Mouse (Mus musculus): ENCODE measurements around the gene Cog1. TPM values are rescaled to one million over a fixed set of nuclear protein-coding genes. Genes with fewer than 3 reads are reported as not detected.

The Cog1 gene
- total RNA-seq, 1 experiment from 2014 or later = 14.5 TPM

DNA sequence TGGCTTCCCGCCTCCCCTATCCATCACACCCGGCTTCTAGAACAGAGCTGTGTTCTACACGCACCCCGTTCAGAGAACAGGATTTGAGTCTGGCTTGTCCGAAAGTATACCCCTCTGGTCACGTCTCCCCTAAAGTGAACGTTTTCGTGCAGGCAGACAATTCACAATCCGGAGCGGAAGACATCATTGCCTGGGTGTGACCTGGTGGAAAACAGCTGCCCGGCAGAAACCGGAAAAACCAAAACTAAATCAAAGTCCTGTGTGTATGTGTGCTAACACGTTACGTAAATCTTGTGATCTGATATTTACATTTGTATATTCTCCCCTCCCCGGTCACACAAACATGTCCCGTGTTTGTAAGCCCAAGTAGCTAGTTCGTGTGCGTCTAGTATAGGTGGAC is 23.5 kb upstream of the Cog1 start:
- no peak for ATAC-seq (replicated peaks in 1 of 2; ENCODE audit: insufficient read depth in 1 of 2, low FRiP score in 2 of 2, low TSS enrichment in 1 of 2, low read depth in 1 of 2, poor library complexity in 2 of 2, severe bottlenecking in 2 of 2)

DNA sequence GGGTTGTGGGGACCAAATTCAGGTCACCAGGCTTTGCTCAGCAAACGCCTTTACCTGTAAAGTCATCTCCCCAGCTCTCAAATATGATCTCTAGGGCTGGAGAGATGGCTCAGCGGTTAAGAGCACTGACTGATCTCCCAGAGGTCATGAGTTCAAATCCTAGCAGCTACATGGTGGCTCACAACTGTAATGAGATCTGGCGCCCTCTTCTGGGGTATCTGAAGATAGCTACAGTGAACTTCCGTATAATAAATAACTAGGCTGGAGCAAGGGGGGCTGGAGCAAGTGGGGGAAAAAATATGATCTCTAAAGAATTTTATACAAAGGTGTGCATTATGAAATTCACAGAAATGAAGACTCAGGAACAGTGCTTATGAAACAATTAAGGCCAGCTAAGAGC is 21.2 kb upstream of the Cog1 start:
- no peak for ATAC-seq (replicated peaks in 1 of 2; ENCODE audit: insufficient read depth in 1 of 2, low FRiP score in 2 of 2, low TSS enrichment in 1 of 2, low read depth in 1 of 2, poor library complexity in 2 of 2, severe bottlenecking in 2 of 2)

DNA sequence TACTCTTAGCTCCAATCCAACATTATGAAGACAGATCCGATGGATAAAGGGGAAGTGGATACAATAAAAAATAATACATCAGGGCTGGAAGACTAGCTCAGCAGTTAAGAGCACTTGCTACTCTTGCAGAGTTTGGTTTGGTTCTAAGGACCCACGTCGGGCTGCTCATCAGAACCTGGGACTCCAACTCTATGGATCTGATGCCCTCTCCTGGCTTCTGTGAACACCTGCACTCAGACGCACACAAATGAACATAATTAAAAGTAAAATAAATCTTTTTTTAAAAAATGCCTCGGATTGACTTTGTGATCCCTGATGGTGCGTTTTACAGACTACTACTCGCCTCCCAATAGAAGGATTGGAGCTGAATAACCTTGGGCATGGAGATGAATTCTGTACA is 18.3 kb upstream of the Cog1 start:
- 0 out of 4 replicates have a peak, but pooled peaks of 1 of the 2 experiments have one; percentile 48 for ATAC-seq (replicated peaks in 1 of 2; ENCODE audit: insufficient read depth in 1 of 2, low FRiP score in 2 of 2, low TSS enrichment in 1 of 2, low read depth in 1 of 2, poor library complexity in 2 of 2, severe bottlenecking in 2 of 2)

DNA sequence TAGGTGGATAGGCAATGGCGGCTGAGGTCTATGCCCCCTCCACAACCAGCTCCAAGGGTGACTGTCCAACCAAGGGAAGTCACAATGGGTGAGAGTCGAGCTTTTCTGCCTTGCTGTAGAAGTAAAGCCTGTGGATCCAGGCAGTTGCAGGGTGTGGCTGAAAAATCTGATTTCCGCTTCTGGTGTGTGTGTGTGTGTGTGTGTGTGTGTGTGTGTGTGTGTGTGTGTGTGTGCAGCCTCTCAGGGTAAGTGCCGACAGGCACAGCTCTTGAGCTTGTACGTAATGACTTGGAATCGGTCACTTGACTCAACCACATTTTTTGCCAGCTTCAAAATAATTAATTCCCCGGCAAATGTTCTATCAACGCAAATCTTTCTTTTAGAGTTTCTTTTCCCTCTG is 17.7 kb upstream of the Cog1 start:
- ATAC-seq (replicated peaks in 1 of 2; ENCODE audit: insufficient read depth in 1 of 2, low FRiP score in 2 of 2, low TSS enrichment in 1 of 2, low read depth in 1 of 2, poor library complexity in 2 of 2, severe bottlenecking in 2 of 2) = no peak

DNA sequence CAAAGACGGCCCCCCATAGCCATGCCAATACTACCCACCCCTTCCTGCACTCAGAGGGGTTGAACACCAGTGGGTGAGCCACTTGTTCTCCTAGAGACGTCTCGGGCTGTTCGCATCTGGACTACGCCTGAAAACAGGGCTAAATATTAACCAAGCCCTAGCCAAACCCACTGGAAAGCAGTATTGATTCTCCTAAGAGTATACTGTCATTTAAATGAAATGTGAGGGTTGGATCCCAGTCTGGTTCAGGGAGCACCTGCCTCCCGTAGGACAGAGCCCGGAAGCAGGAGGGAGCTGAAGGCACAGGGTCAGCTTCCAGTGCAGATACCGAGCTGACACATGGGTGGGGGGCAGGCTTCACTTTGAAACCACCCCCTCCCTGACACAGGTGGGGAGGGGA is 17.1 kb upstream of the Cog1 start:
- ATAC-seq (replicated peaks in 1 of 2; ENCODE audit: insufficient read depth in 1 of 2, low FRiP score in 2 of 2, low TSS enrichment in 1 of 2, low read depth in 1 of 2, poor library complexity in 2 of 2, severe bottlenecking in 2 of 2) = no peak

DNA sequence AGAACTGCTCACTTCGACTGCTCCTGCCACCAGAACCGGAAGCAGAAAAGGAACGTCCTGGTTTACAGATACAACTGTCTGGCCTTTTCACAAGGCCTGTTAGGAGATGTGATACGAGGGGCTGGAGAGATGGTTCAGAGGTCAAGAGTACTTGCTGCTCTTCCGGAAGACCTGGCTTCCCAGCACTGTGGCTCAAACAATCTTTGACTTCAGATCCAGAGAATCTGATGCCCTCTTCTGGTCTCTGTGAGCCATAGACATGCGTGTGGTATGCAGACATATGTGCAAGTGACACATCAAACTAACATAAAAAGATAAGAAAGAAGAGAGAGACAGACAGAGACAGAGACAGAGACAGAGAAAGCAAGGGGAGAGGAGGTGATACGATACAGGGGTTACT is 16.7 kb upstream of the Cog1 start:
- ATAC-seq (replicated peaks in 1 of 2; ENCODE audit: insufficient read depth in 1 of 2, low FRiP score in 2 of 2, low TSS enrichment in 1 of 2, low read depth in 1 of 2, poor library complexity in 2 of 2, severe bottlenecking in 2 of 2) = no peak

DNA sequence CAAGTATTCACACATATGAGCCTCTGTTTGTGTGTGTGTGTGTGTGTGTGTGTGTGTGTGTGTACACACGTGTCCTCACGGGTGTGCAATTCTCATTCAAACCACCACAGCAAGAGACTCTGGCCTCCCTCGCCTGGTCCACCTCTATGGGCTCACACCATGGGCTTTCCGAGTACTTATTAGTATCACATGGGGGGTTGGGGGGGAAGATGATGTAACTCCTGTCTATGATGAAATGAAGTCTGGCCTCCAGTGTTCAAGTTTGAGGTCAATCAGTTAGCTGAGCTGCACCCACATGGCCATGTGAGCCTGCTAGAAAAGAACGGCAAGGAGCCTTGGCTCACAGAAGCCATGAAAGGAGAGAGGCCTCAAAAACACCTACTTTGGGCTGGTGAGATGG is 15.6 kb upstream of the Cog1 start:
- ATAC-seq (replicated peaks in 1 of 2; ENCODE audit: insufficient read depth in 1 of 2, low FRiP score in 2 of 2, low TSS enrichment in 1 of 2, low read depth in 1 of 2, poor library complexity in 2 of 2, severe bottlenecking in 2 of 2) = no peak

DNA sequence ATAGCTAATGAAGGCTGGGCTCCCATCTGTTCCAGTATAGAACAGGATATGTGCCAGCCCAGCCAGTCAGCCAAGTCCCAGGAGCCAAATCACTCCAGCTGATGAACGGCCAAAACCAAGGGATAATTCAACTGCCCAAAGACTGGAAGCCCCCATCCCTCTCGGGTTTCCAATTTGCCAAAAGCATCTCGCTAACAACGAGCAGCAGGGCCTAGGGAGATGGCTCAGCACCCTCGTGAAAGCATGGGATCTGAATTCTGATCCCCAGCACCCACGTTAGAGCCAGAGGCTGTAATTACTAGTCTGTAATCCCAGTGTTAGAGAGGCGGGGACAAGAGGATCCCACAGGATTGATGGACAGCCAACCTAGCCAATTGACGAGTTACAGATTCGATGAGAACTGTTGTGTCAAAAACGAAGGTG is 14.3 kb upstream of the Cog1 start:
- ATAC-seq (replicated peaks in 1 of 2; ENCODE audit: insufficient read depth in 1 of 2, low FRiP score in 2 of 2, low TSS enrichment in 1 of 2, low read depth in 1 of 2, poor library complexity in 2 of 2, severe bottlenecking in 2 of 2) = no peak

DNA sequence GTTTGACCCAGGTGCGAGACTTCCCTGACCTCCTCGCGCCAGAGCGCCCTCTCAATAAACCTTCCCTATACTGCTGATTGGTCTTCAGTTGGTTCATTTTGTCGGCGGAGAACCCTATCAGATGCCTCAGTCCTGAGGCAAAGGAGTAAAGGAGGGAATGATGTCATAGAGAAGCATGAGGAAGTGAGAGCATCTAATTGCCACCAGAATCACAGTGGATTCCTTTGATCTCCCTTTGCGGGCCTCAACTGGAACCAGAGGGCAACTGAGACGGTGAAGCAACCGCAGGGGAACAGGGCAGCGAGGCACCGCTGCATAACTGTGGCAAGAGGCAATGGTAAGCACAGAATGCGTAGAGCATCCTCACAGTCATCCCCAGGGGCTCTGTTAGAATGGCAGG is 10.3 kb upstream of the Cog1 start:
- ATAC-seq (replicated peaks in 1 of 2; ENCODE audit: insufficient read depth in 1 of 2, low FRiP score in 2 of 2, low TSS enrichment in 1 of 2, low read depth in 1 of 2, poor library complexity in 2 of 2, severe bottlenecking in 2 of 2) = no peak

DNA sequence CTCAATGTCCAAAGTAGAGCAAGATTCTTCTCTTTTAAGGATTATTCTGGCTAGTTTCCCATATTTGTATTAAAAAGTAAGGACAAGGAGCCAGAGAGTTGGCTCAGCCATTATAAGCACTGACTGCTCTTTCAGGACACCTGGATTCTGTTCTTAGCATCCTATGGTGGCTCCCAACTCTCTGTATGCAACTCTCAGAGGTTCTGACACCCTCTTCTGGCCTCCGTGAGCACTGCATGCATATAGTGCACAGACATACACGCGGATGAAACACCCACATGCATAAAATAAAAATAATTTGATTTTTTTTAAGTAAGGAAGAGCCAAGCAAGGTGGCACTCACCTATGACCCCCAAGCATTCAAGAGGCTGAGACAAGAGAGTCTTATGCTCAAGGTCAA is 3.8 kb upstream of the Cog1 start:
- no peak for ATAC-seq (replicated peaks in 1 of 2; ENCODE audit: insufficient read depth in 1 of 2, low FRiP score in 2 of 2, low TSS enrichment in 1 of 2, low read depth in 1 of 2, poor library complexity in 2 of 2, severe bottlenecking in 2 of 2)

DNA sequence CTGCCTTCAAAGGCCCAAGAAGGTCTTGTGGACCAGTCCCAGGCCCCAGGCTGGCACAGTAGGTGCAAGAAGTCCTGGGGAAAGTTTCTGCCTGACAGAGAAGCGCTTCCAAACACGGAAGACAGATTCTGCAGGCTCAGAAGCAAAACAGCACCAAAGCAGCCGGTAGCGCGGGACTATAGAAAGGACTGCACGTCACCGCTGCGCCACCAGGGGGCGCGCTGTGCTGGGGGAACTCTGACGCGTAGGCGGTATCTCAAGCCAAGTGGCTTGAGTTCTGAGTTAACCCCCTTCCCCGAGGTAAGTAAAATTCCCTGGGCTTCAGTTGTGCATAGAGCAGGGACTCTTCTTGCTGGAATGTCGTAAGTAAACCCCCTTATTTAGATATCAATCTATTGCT is 817 bp upstream of the Cog1 start:
- ATAC-seq (replicated peaks in 1 of 2; ENCODE audit: insufficient read depth in 1 of 2, low FRiP score in 2 of 2, low TSS enrichment in 1 of 2, low read depth in 1 of 2, poor library complexity in 2 of 2, severe bottlenecking in 2 of 2) = peak; percentile 76 to 86

DNA sequence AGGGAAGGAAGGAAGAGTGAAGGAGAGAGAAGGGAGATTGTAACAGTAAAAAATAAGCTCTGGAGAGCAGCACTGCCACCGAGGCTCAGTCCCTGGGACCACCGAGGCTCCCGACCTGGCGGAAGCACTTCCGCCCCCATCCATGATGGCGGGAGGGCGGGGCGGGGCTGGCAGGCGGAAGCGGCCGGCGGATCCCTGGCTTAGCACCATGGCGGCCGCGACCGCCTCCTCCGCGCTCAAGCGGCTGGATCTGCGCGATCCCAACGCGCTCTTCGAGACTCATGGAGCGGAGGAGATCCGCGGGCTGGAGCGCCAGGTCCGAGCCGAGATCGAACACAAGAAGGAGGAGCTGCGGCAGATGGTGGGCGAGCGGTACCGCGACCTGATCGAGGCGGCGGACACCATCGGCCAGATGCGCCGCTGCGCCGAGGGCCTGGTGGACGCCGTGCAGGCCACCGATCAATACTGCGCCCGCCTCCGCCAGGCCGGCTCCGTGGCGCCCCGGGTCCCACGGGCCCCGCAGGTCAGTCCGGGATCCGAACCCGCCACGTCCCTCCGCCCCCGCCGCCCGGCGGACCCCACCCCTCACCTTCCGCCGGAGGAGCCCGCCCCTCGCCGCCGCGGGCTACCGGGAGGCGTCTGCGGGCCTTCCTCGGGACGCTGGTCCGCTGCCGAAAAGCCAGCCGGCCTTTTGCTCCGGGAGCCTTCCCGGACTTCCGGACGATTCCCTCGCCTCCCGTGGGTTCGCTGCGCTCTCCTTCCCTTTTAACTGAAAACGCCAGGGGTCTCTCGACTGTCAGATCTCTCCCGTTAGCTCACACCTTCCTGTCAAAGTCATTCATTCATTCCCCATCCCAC is 613 bp downstream of the Cog1 start, which contains the start of gene Slc39a11:
TSS of gene Slc39a11 (minus strand) at position 727 of the 858 bp plus-strand sequence.
- peak; percentile 19 to 67; a peak in 2 of 4 replicates for ATAC-seq (replicated peaks in 1 of 2; ENCODE audit: insufficient read depth in 1 of 2, low FRiP score in 2 of 2, low TSS enrichment in 1 of 2, low read depth in 1 of 2, poor library complexity in 2 of 2, severe bottlenecking in 2 of 2)

DNA sequence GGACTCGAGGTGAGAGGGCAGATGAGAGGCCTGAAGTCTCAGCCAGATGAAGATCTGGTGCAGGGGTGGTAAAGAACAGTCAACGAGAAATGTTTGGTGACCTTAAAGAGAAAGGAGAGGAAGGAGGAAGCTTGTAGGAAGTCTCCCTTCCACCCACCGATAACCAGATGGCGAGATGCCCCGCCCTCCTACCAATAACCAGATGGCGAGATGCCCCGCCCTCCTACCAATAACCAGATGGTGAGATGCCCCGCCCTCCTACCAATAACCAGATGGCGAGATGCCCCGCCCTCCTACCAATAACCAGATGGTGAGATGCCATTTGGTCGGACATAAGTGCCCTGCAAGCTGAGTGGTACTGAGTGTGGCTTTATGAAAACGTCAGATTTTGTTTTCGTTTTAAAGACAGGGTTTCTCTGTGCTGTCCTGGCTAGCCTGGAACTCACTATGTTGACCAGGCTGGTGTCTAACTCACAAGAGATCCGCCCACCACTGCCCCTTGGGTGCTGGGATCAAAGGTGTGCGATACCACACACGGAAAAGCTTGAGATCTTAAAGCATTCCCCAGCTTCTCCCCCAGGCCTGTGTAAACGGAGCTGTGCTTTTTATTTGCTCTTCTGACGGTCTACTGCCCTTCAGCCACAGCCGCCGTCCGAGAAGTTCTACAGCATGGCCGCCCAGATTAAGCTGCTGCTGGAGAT is 2.4 kb downstream of the Cog1 start:
- peak in 1 of 2 experiments; percentile 18; a peak in 2 of 4 replicates for ATAC-seq (replicated peaks in 1 of 2; ENCODE audit: insufficient read depth in 1 of 2, low FRiP score in 2 of 2, low TSS enrichment in 1 of 2, low read depth in 1 of 2, poor library complexity in 2 of 2, severe bottlenecking in 2 of 2)

DNA sequence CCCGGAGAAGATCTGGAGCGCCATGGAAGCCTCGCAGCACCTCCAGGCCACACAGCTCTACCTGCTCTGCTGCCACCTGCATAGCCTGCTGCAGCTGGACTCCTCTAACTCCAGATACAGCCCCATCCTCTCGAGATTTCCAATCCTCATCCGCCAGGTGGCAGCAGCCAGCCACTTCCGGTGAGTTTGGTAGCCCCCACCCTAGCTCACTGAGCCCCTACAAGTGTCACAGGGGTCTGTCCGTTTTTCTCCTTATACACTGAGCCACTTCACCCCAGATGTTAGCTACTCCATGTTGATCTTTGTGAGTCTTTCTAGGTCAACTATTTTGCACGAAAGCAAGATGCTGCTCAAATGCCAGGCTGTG is 2.9 kb downstream of the Cog1 start:
- ATAC-seq (replicated peaks in 1 of 2; ENCODE audit: insufficient read depth in 1 of 2, low FRiP score in 2 of 2, low TSS enrichment in 1 of 2, low read depth in 1 of 2, poor library complexity in 2 of 2, severe bottlenecking in 2 of 2) = no peak

DNA sequence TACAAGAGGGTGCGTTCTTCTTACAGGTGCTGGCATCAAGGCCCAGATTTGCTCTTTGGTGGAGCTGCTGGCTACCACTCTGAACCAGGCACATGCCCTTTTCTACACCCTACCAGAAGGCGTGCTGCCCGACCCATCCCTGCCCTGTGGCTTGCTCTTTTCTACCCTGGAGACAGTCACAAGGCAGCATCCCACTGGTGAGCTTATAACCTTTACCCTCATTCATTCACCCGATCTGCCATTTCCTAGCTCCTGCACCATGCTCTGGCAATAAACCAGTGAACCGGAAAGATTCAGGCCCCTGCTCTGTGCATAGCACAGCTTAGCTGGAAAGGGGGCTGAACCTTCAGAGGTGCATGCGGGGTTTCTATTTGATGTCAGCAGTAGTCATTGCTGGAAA is 3.5 kb downstream of the Cog1 start:
- ATAC-seq (replicated peaks in 1 of 2; ENCODE audit: insufficient read depth in 1 of 2, low FRiP score in 2 of 2, low TSS enrichment in 1 of 2, low read depth in 1 of 2, poor library complexity in 2 of 2, severe bottlenecking in 2 of 2) = no peak

DNA sequence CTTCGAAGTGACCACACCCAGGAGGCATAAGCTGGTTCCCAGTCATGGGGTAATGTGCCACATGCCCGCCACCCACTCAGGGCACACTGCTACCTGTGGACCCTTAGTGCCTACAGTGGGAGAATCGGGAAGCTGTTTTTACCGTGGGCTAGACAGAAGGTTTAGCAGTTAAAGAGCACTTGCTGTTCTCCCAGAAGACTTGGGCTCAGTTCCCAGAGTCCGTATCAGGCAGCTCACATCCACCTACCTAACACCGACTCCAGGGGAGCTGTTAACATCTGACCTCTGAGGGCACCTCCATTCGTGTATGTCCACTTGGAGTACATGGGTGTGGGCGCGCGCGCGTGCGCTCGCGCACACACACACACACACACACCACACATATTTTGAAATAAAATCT is 5.1 kb downstream of the Cog1 start:
- ATAC-seq (replicated peaks in 1 of 2; ENCODE audit: insufficient read depth in 1 of 2, low FRiP score in 2 of 2, low TSS enrichment in 1 of 2, low read depth in 1 of 2, poor library complexity in 2 of 2, severe bottlenecking in 2 of 2) = no peak

DNA sequence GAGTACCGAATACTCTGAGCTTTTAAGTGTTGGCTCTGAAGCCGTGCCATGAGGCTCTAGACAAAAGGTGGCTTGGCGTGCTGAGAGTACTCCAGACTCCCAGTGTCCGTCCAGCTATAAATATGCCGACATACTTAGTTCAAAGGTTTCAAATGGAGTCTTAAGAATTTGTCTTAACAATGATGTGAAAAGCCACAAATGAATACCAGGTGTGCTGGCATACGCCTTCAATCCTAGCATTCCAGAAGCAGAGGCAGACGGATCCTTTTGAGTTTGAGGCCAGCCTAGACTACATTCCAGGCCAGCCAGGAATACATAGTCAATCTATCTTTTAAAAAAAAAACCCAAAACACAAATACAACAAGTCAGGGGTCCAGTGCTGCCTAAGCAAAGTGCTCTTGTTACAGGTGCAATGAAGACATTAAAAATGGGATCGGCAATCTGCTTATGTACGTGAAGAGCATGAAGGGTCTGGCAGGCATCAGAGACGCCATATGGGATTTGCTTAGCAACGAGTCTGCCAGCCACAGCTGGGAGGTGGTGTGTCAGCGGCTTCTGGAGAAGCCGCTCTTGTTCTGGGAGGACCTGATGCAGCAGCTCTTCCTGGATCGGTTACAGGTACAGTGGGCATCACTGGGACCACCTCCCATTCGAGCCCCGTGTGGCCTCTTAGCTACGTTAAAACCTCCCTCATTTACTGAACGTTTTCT is 5.7 kb downstream of the Cog1 start:
- ATAC-seq (replicated peaks in 1 of 2; ENCODE audit: insufficient read depth in 1 of 2, low FRiP score in 2 of 2, low TSS enrichment in 1 of 2, low read depth in 1 of 2, poor library complexity in 2 of 2, severe bottlenecking in 2 of 2) = no peak

DNA sequence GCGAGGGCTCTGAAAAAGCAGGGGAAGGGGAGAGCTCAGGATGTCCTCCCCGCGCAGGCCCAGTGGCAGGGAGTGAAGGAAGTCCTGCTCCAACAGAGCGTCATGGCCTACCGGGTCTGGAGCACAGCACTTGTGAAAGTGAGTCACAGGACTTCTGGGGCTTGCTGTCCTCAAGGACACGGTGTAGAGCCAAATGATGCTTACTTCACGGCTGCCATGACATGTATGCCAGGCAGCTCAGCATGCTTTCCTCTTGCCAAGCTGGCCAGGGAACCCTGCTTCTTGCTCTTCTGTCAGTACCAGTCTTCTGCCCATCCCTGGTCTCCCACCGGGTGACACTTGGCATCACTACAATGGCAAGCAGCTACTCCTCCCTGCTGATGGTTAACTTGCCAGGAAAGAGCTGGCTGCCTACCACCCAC is 7.6 kb downstream of the Cog1 start:
- no peak for ATAC-seq (replicated peaks in 1 of 2; ENCODE audit: insufficient read depth in 1 of 2, low FRiP score in 2 of 2, low TSS enrichment in 1 of 2, low read depth in 1 of 2, poor library complexity in 2 of 2, severe bottlenecking in 2 of 2)

All from hematopoietic stem cell, adult 5-6 weeks (primary cell).